Mouse (Mus musculus) kidney, adult 2 months (tissue): Measurements from ENCODE around the gene Fdx1l. TPM values are rescaled to one million over a fixed set of nuclear protein-coding genes. Genes with fewer than 3 reads are reported as not detected.

Source experiments
- DNase-seq: peaks from one replicate; pipeline ENCODE4 v3.0.0; 2021
- H3K27ac ChIP-seq: fragments of 200-500 bp; 2 replicates; pipeline ENCODE4 v1.5.1; 2012; ENCODE audit warnings: low read depth, low read length, control low read depth, inconsistent platforms; ENCODE audit not compliant: insufficient read depth
- H3K27me3 ChIP-seq: fragments of 200-500 bp; replicated peaks from 2 replicates; pipeline ENCODE4 v1.6.1; 2012; ENCODE audit warnings: mild to moderate bottlenecking, moderate library complexity, low read length, inconsistent platforms; ENCODE audit not compliant: control insufficient read depth, insufficient read depth
- H3K36me3 ChIP-seq: fragments of 200-500 bp; 2 replicates; pipeline ENCODE4 v1.6.1; 2012; ENCODE audit warnings: mild to moderate bottlenecking, moderate library complexity, low read length, inconsistent platforms; ENCODE audit not compliant: control insufficient read depth, insufficient read depth
- H3K4me1 ChIP-seq: fragments of 200-500 bp; 2 replicates; pipeline ENCODE4 v1.6.1; 2011; ENCODE audit warnings: low read length; ENCODE audit not compliant: control insufficient read depth, insufficient read depth
- H3K4me3 ChIP-seq: fragments of 200-500 bp; 2 replicates; pipeline ENCODE4 v1.5.1; 2011; ENCODE audit warnings: mild to moderate bottlenecking, low read depth, low read length, control low read depth; ENCODE audit not compliant: insufficient read depth
- CTCF ChIP-seq: fragments of 200-500 bp; conservative IDR thresholded peaks from 2 replicates; pipeline ENCODE4 v1.5.1; 2011; ENCODE audit warnings: low read depth, mild to moderate bottlenecking, control low read depth, low read length, moderate library complexity, mixed read lengths; ENCODE audit not compliant: insufficient read depth, insufficient read length
- POLR2A ChIP-seq: fragments of 200-500 bp; IDR thresholded peaks from one replicate; pipeline ENCODE4 v1.6.1; 2011; ENCODE audit warnings: low read depth, low read length, control low read depth
- WGBS: fragments of 180-500 bp; shearing (Covaris S2); methylation state at CpG from one replicate; pipeline ENCODE4 v1.1.7; 2018; 5-methylcytosine and 5-hydroxymethylcytosine counted together
- polyA plus RNA-seq: library from polyadenylated mRNA; depleted of rRNA; stranded (reverse); fragments of >200 nt; gene quantifications from 2 replicates; pipeline ENCODE4 v1.2.3, GENCODE M21; 2012; rRNA removed

Fdx1l gene
- polyA plus RNA-seq, 1 experiment = 67.0 TPM

GRCm38 (mm10) chr9:21021363-21021762 is 52.1 kb downstream of the Fdx1l start:
- 80% methylated on average over 3 of the region's 3 CpGs for WGBS
- H3K27ac ChIP-seq = no peak overlapping the region

GRCm38 (mm10) chr9:21018600-21018999 is 54.8 kb downstream of the Fdx1l start:
- 83% methylated on average over 2 of the region's 2 CpGs for WGBS
- H3K4me3 ChIP-seq = no peak overlapping the region
- no peaks in the 10 kb centered on the region for H3K36me3 ChIP-seq
- no peaks in the 10 kb centered on the region for H3K27me3 ChIP-seq
- TF ChIP-seq POLR2A = no peak
- H3K4me1 ChIP-seq = no peaks in the 10 kb centered on the region
- no peak for DNase-seq
- H3K27ac ChIP-seq = no peak overlapping the region

More at GRCm38 (mm10) chr9:21021363-21021762, 52.1 kb downstream of the Fdx1l start:
- H3K36me3 ChIP-seq = no peaks in the 10 kb centered on the region
- H3K4me1 ChIP-seq = no peaks in the 10 kb centered on the region
- H3K27me3 ChIP-seq = no peaks in the 10 kb centered on the region
- TF ChIP-seq CTCF = no peak
- no peak for TF ChIP-seq POLR2A
- no peak for DNase-seq
- H3K4me3 ChIP-seq = no peak overlapping the region

Other genes with a start within 250 kb of the Fdx1l start
- 31.7 and 40.3 TPM in 2 replicates for gene A230050P20Rik, start 205.0 kb downstream of the Fdx1l start, polyA plus RNA-seq
- gene Angptl6, start 193.9 kb downstream of the Fdx1l start, polyA plus RNA-seq = 3.6 and 4.0 TPM in 2 replicates
- 28.3 and 31.2 TPM in 2 replicates for gene Ppan, start 185.4 kb downstream of the Fdx1l start, polyA plus RNA-seq
- 93.1 and 116 TPM in 2 replicates for gene Eif3g, start 175.0 kb downstream of the Fdx1l start, polyA plus RNA-seq
- 12.1 and 12.5 TPM in 2 replicates for gene Dnmt1, start 113.7 kb downstream of the Fdx1l start, polyA plus RNA-seq
- gene S1pr2, start 96.8 kb downstream of the Fdx1l start, polyA plus RNA-seq = 3.5 and 4.0 TPM in 2 replicates
- gene Mrpl4, start 70.9 kb downstream of the Fdx1l start, polyA plus RNA-seq = 175 and 213 TPM in 2 replicates
- gene Icam1, start 57.6 kb downstream of the Fdx1l start, polyA plus RNA-seq = 23.4 and 25.9 TPM in 2 replicates
- gene Icam4, start 44.2 kb downstream of the Fdx1l start, polyA plus RNA-seq = 1.2 and 1.4 TPM in 2 replicates
- gene Icam5, start 41.5 kb downstream of the Fdx1l start, polyA plus RNA-seq = 0.34 and 0.49 TPM in 2 replicates
- gene Zglp1, start 6.5 kb downstream of the Fdx1l start, polyA plus RNA-seq = 0.38 TPM in 1 of 2 replicates, not detected in the other
- 0.20 and 0.27 TPM in 2 replicates for gene Gm49373, start 518 bp downstream of the Fdx1l start, polyA plus RNA-seq
- gene Gm38431, start 18.4 kb upstream of the Fdx1l start, polyA plus RNA-seq = 1.1 and 2.6 TPM in 2 replicates
- gene Raver1, start 18.4 kb upstream of the Fdx1l start, polyA plus RNA-seq = 45.8 and 47.3 TPM in 2 replicates
- 17.0 and 19.0 TPM in 2 replicates for gene Tyk2, start 57.6 kb upstream of the Fdx1l start, polyA plus RNA-seq
- gene Cdc37, start 76.4 kb upstream of the Fdx1l start, polyA plus RNA-seq = 53.1 and 72.6 TPM in 2 replicates
- gene Pde4a, start 92.1 kb upstream of the Fdx1l start, polyA plus RNA-seq = 7.8 and 9.0 TPM in 2 replicates
- 42.8 and 52.4 TPM in 2 replicates for gene Keap1, start 165.7 kb upstream of the Fdx1l start, polyA plus RNA-seq
- gene S1pr5, start 174.8 kb upstream of the Fdx1l start, polyA plus RNA-seq = 0.38 and 0.39 TPM in 2 replicates
- gene Atg4d, start 191.7 kb upstream of the Fdx1l start, polyA plus RNA-seq = 67.0 and 71.9 TPM in 2 replicates
- 14.2 and 15.9 TPM in 2 replicates for gene Kri1, start 214.4 kb upstream of the Fdx1l start, polyA plus RNA-seq
- gene Cdkn2d, start 217.8 kb upstream of the Fdx1l start, polyA plus RNA-seq = 20.2 and 24.1 TPM in 2 replicates
- gene Ap1m2, start 238.7 kb upstream of the Fdx1l start, polyA plus RNA-seq = 30.6 and 36.2 TPM in 2 replicates
- 47.4 and 49.2 TPM in 2 replicates for gene Slc44a2, start 247.1 kb upstream of the Fdx1l start, polyA plus RNA-seq